Mouse (Mus musculus): ENCODE results near the gene Tmem9b. TPM values are rescaled to one million over a fixed set of nuclear protein-coding genes. Genes with fewer than 3 reads are reported as not detected.

Tmem9b gene
- polyA plus RNA-seq (2012; rRNA removed): 38.8 and 45.3 TPM in 2 replicates

- no peak within 1 kb of the TSS for H3K27ac ChIP-seq (ENCODE audit: control insufficient read depth, insufficient read depth, low read length)
- peaks cover 6% of the 10 kb centered on the region for H3K4me1 ChIP-seq (replicated peaks; ENCODE audit: control insufficient read depth, insufficient read depth, low read length)
- H3K4me3 ChIP-seq (ENCODE audit: control insufficient read depth, insufficient read depth, low read length): peak within 1 kb of the TSS; percentile 86
- WGBS: 2% methylated on average over 73 of the region's 74 CpGs
- no peaks in the 10 kb centered on the region for H3K27me3 ChIP-seq (ENCODE audit: control insufficient read depth, insufficient read depth, low read length)
- peak; percentile 86 for DNase-seq
- H3K36me3 ChIP-seq (ENCODE audit: control insufficient read depth, insufficient read depth, low read length): no peaks in the 10 kb centered on the region
- TF ChIP-seq CTCF (IDR thresholded peaks at IDR 0.05; ENCODE audit: borderline replicate concordance, control insufficient read depth, extremely low read depth, insufficient read depth, low read length, poor library complexity) (0 out of 2 replicates have a peak, but pooled peaks have one; percentile 46), POLR2A (IDR thresholded peaks at IDR 0.05; ENCODE audit: control insufficient read depth, extremely low read depth, insufficient read depth, low read length, poor library complexity) (peak; percentile 86)
These were observed at the start of gene Tmem9b for GRCm38 (mm10) chr7:109752008-109752925. Tmem9b (minus strand) TSS chr7:109752875.

GRCm38 (mm10) chr7:109800626-109801025, 48.0 kb upstream of the Tmem9b start:
- no peaks in the 10 kb centered on the region for H3K4me1 ChIP-seq (replicated peaks; ENCODE audit: control insufficient read depth, insufficient read depth, low read length)
- 86% methylated on average over 4 of the region's 4 CpGs for WGBS
- no peak overlapping the region for H3K4me3 ChIP-seq (ENCODE audit: control insufficient read depth, insufficient read depth, low read length)
- H3K36me3 ChIP-seq (ENCODE audit: control insufficient read depth, insufficient read depth, low read length): no peaks in the 10 kb centered on the region
- H3K27ac ChIP-seq (ENCODE audit: control insufficient read depth, insufficient read depth, low read length): no peak overlapping the region
- no peak for DNase-seq
- H3K27me3 ChIP-seq (ENCODE audit: control insufficient read depth, insufficient read depth, low read length): no peaks in the 10 kb centered on the region
- TF ChIP-seq CTCF (IDR thresholded peaks at IDR 0.05; ENCODE audit: borderline replicate concordance, control insufficient read depth, extremely low read depth, insufficient read depth, low read length, poor library complexity): no peak
- no peak for TF ChIP-seq POLR2A (IDR thresholded peaks at IDR 0.05; ENCODE audit: control insufficient read depth, extremely low read depth, insufficient read depth, low read length, poor library complexity)

GRCm38 (mm10) chr7:109799168-109799567, 46.5 kb upstream of the Tmem9b start:
- DNase-seq: no peak

DNA sequence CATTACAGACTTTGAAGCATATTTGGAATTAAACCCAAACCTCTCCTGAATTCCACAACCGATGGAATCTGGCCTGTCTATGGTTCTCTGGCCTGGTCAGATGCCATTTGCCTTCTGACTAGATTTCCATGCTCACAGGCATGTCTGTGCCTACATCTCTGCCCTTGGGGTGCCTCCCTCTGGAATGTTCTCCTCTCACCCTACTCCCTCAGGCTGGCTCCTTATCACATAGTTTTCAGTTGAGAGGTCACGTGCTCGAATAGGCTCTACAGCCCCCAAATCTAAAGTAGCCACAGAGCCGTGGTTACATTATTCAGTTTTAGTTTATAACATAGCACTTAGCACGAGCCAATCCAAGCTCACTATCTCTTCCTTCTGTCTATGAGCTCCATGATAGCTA, 42.9 kb upstream of the Tmem9b start:
- no peak for DNase-seq
- H3K4me3 ChIP-seq (ENCODE audit: control insufficient read depth, insufficient read depth, low read length): no peak overlapping the region
- no peaks in the 10 kb centered on the region for H3K27me3 ChIP-seq (ENCODE audit: control insufficient read depth, insufficient read depth, low read length)
- TF ChIP-seq CTCF (IDR thresholded peaks at IDR 0.05; ENCODE audit: borderline replicate concordance, control insufficient read depth, extremely low read depth, insufficient read depth, low read length, poor library complexity): no peak
- H3K27ac ChIP-seq (ENCODE audit: control insufficient read depth, insufficient read depth, low read length): no peak overlapping the region
- no peaks in the 10 kb centered on the region for H3K36me3 ChIP-seq (ENCODE audit: control insufficient read depth, insufficient read depth, low read length)
- WGBS: 93% methylated on average over 5 of the region's 5 CpGs
- H3K4me1 ChIP-seq (replicated peaks; ENCODE audit: control insufficient read depth, insufficient read depth, low read length): no peaks in the 10 kb centered on the region

More at GRCm38 (mm10) chr7:109799168-109799567, 46.5 kb upstream of the Tmem9b start:
- 89% methylated on average over 11 of the region's 11 CpGs for WGBS
- H3K4me3 ChIP-seq (ENCODE audit: control insufficient read depth, insufficient read depth, low read length): no peak overlapping the region
- no peaks in the 10 kb centered on the region for H3K4me1 ChIP-seq (replicated peaks; ENCODE audit: control insufficient read depth, insufficient read depth, low read length)
- H3K27ac ChIP-seq (ENCODE audit: control insufficient read depth, insufficient read depth, low read length): no peak overlapping the region
- H3K27me3 ChIP-seq (ENCODE audit: control insufficient read depth, insufficient read depth, low read length): no peaks in the 10 kb centered on the region
- TF ChIP-seq POLR2A (IDR thresholded peaks at IDR 0.05; ENCODE audit: control insufficient read depth, extremely low read depth, insufficient read depth, low read length, poor library complexity) (no peak), CTCF (IDR thresholded peaks at IDR 0.05; ENCODE audit: borderline replicate concordance, control insufficient read depth, extremely low read depth, insufficient read depth, low read length, poor library complexity) (no peak)
- no peaks in the 10 kb centered on the region for H3K36me3 ChIP-seq (ENCODE audit: control insufficient read depth, insufficient read depth, low read length)

DNA sequence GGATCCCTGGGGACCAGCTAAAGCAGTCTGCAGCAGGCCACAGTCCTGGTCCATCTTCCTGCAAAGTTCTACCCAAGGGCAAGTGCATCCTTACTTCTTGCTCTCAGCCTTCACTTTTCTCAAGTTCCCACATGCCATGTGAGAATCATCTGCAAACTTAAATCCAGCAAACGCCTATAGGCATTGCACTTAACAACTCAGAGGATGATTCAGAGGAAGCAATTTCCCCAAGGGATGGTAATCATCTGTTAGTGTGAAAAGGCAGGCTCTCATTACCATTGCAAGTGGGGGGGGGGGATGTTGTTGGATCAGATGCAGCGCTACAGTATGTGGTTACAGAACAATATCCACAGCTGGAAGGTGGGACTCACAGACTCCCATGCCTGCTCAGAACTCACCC, 41.9 kb upstream of the Tmem9b start:
- no peak for DNase-seq
- no peaks in the 10 kb centered on the region for H3K27me3 ChIP-seq (ENCODE audit: control insufficient read depth, insufficient read depth, low read length)
- H3K4me3 ChIP-seq (ENCODE audit: control insufficient read depth, insufficient read depth, low read length): no peak overlapping the region
- H3K27ac ChIP-seq (ENCODE audit: control insufficient read depth, insufficient read depth, low read length): no peak overlapping the region
- no peaks in the 10 kb centered on the region for H3K36me3 ChIP-seq (ENCODE audit: control insufficient read depth, insufficient read depth, low read length)
- WGBS: 82% methylated on average over 2 of the region's 2 CpGs
- no peaks in the 10 kb centered on the region for H3K4me1 ChIP-seq (replicated peaks; ENCODE audit: control insufficient read depth, insufficient read depth, low read length)
- TF ChIP-seq POLR2A (IDR thresholded peaks at IDR 0.05; ENCODE audit: control insufficient read depth, extremely low read depth, insufficient read depth, low read length, poor library complexity): no peak
- no peak for TF ChIP-seq CTCF (IDR thresholded peaks at IDR 0.05; ENCODE audit: borderline replicate concordance, control insufficient read depth, extremely low read depth, insufficient read depth, low read length, poor library complexity)

GRCm38 (mm10) chr7:109792759-109793158, 40.1 kb upstream of the Tmem9b start:
- H3K27ac ChIP-seq (ENCODE audit: control insufficient read depth, insufficient read depth, low read length): no peak overlapping the region
- DNase-seq: peak; percentile 49
- H3K36me3 ChIP-seq (ENCODE audit: control insufficient read depth, insufficient read depth, low read length): no peaks in the 10 kb centered on the region
- H3K4me3 ChIP-seq (ENCODE audit: control insufficient read depth, insufficient read depth, low read length): no peak overlapping the region
- TF ChIP-seq POLR2A (IDR thresholded peaks at IDR 0.05; ENCODE audit: control insufficient read depth, extremely low read depth, insufficient read depth, low read length, poor library complexity): no peak
- WGBS: 81% methylated on average over 2 of the region's 2 CpGs
- H3K4me1 ChIP-seq (replicated peaks; ENCODE audit: control insufficient read depth, insufficient read depth, low read length): no peaks in the 10 kb centered on the region
- no peaks in the 10 kb centered on the region for H3K27me3 ChIP-seq (ENCODE audit: control insufficient read depth, insufficient read depth, low read length)

Data from thymus, adult 2 months (tissue).